Mouse (Mus musculus): ENCODE measurements around the gene Dapk3.
"Not testable (repeated sequence)": the region's sequence is repeated elsewhere in the genome, so short reads cannot be mapped to it uniquely, and the experiment has no call there.

The Dapk3 gene

GRCm38 (mm10) chr10:81200605-81201287 is 17.9 kb downstream of the Dapk3 start:
- no peak for DNase-seq (ENCODE audit: low read depth, low spot score)

GRCm38 (mm10) chr10:81201807-81202758 is 19.3 kb downstream of the Dapk3 start, which contains the start of gene Nmrk2:
Gene Nmrk2, minus strand, starts transcription at chr10:81202051.
- DNase-seq (ENCODE audit: low read depth, low spot score) = no peak

GRCm38 (mm10) chr10:81202978-81203720 is 20.3 kb downstream of the Dapk3 start:
- no peak for DNase-seq (ENCODE audit: low read depth, low spot score)

- no peak for DNase-seq (ENCODE audit: low read depth, low spot score)
These were observed 21.3 kb downstream of the Dapk3 start for GRCm38 (mm10) chr10:81204137-81204536.

GRCm38 (mm10) chr10:81210154-81210553 is 27.3 kb downstream of the Dapk3 start:
- no peak for DNase-seq (ENCODE audit: low read depth, low spot score)

- DNase-seq (ENCODE audit: low read depth, low spot score) = no peak
These were observed 33.5 kb downstream of the Dapk3 start for GRCm38 (mm10) chr10:81216260-81216659.

- no peak for DNase-seq (ENCODE audit: low read depth, low spot score)
These were observed 34.0 kb downstream of the Dapk3 start for GRCm38 (mm10) chr10:81216810-81217209.

GRCm38 (mm10) chr10:81217267-81217666 is 34.5 kb downstream of the Dapk3 start:
- DNase-seq (ENCODE audit: low read depth, low spot score) = not testable (repeated sequence)

GRCm38 (mm10) chr10:81217964-81218363 is 35.2 kb downstream of the Dapk3 start:
- DNase-seq (ENCODE audit: low read depth, low spot score) = peak; percentile 47

- DNase-seq (ENCODE audit: low read depth, low spot score) = no peak
These were observed 38.7 kb downstream of the Dapk3 start for GRCm38 (mm10) chr10:81221402-81222015.

- not testable (repeated sequence) for DNase-seq (ENCODE audit: low read depth, low spot score)
These were observed 40.9 kb downstream of the Dapk3 start for GRCm38 (mm10) chr10:81223731-81224130.

- no peak for DNase-seq (ENCODE audit: low read depth, low spot score)
These were observed 47.1 kb downstream of the Dapk3 start for GRCm38 (mm10) chr10:81229735-81230437.

GRCm38 (mm10) chr10:81230438-81231332 is 47.9 kb downstream of the Dapk3 start, which contains the start of gene Atcay:
Gene Atcay, minus strand, starts transcription at chr10:81230833.
- DNase-seq (ENCODE audit: low read depth, low spot score) = no peak

GRCm38 (mm10) chr10:81231436-81231835 is 48.6 kb downstream of the Dapk3 start:
- no peak for DNase-seq (ENCODE audit: low read depth, low spot score)

- peak; percentile 54 for DNase-seq (ENCODE audit: low read depth, low spot score)
These were observed 49.9 kb downstream of the Dapk3 start, which contains the start of gene Zfr2 for GRCm38 (mm10) chr10:81232580-81233225. Gene Zfr2, plus strand, starts transcription at chr10:81233155.

- DNase-seq (ENCODE audit: low read depth, low spot score) = no peak
These were observed 50.4 kb downstream of the Dapk3 start for GRCm38 (mm10) chr10:81233226-81233585.

GRCm38 (mm10) chr10:81234206-81234605 is 51.4 kb downstream of the Dapk3 start:
- DNase-seq (ENCODE audit: low read depth, low spot score) = no peak

- DNase-seq (ENCODE audit: low read depth, low spot score) = no peak
These were observed 53.9 kb downstream of the Dapk3 start for GRCm38 (mm10) chr10:81236471-81237268.
